Mouse (Mus musculus) adrenal gland (tissue): ENCODE data around the gene Zfp385b.

Experiments used
- intact Hi-C: fragments of 180-260 bp; cut with DNase I; formaldehyde crosslinking; loops from one replicate; pipeline ENCODE4 v1.15.1; 2025

The Zfp385b gene

DNA sequence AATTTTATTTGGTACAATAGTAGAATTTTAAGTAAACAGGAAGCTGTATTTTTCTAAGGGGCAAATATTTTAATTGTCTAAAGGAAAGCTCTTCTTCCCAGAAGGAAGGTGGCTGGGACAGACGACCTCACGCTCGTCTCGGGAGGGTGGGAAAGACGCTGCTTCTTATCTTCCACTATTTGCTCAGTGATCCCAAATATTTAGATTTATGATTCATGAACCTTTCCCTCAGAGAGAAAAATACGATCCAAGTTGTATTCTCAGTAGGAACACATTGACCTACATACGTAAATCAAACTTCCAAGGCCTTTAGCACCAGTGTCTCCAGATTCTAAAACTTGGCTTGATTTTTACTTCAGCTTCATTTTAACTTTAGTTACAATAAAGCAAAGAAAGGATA is 226.0 kb downstream of the Zfp385b start:
- intact Hi-C loops: no loop called here

DNA sequence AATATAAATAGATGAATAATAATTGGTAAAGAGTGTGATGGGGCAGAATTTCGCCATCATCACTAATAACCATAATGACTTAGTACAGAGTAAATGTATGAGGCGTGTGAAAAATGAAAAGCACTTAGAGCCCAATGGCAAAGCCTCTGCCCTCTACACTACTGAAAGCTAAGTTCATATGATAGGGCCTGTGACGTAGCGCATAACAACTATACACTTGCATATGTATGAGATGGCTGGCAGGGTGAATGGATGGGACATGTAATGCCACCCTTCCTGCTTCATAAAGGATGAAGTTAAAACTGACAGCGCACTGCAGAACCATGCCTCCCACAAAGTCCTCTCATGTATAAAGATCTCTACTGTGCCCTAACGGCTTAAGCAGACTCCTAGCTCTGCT is 226.9 kb downstream of the Zfp385b start:
- intact Hi-C loops: no loop called here

DNA sequence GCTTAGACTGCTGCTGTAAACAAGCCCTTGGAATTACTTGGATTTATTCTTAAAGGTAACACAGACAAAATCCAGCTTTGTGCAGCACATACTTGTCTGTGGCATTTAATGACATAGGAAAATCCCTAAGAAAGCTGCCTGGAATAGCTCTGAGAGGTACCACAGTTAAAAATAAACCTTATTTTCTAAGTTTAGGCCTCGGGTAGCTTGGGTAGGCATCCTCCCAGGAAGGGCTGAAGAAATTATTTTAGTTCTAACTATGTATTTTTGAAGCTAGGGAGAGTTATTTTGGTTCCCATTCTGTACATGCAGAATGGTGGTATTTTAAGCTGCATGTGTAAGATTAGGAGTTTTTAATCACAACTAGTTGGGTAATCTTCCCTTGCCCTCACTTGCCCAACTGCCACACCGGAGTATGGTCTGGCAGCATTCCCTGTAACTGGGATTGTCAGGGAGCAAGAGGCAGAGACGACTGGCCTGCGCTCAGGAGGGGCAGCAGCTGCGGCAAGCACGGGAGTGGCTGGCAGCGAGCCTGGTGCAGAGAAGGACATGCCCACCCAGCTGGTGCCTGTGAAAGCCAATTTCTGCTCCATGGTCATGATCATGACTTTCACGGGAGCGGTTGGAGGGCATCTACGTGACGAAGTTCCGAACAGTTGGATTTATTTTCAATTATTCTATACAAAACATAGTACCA is 230.1 kb downstream of the Zfp385b start:
- intact Hi-C loops: no loop called here

DNA sequence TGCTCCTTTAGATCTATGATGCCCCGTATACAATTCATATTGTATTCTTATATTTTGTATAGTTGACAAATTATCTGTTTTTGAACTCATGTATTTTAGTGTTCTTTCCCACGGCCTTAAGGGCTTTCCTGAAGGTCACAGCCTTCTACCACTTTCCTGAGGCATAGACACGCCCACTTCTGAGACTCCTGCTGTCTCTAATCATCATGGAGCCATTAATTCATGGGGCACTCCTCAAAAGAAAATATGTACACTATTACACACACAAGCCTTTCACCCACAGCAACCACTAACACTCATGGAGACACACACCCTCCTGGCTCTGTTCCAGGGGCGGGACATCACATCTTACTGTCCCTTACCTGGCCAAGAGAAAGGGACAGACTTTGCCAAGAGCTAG is 232.1 kb downstream of the Zfp385b start:
- intact Hi-C loops: no loop called here

DNA sequence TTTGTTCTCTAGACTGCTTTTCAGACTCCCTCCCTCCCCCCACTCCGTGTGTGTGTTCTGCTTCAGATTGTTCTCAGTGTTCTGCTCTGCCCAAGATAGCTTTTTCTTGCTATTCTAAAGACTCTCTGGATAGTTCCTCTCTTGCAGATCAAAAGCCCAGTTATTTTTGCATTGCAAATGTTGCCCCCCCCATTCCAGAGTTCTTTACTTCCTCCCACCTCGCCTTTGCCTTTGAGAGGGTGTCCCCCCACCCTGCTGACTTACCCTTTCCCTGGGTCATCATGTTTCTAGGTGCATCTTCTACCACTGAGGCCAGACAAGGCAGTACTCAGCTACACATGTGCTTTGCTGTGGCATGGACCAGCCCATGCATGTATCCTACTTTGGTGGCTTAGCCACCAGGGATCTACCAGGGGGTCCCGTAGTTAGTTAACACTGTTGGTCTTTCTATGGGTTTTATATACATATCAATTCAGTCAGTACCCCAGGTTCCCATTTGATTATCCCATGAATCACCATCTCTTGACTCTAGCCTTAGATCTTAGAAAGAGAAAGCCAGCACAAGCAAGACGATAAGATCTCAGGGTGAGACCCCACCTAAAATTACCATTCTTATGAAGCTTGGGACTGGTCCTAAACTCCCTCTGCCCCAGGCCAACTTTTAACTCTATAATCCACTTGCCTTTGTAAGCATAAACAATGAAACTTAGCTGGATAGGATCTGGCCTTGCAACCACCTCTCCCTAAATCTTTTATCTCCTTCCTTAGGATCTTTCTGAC is 232.7 kb downstream of the Zfp385b start:
- intact Hi-C loops: no loop called here

DNA sequence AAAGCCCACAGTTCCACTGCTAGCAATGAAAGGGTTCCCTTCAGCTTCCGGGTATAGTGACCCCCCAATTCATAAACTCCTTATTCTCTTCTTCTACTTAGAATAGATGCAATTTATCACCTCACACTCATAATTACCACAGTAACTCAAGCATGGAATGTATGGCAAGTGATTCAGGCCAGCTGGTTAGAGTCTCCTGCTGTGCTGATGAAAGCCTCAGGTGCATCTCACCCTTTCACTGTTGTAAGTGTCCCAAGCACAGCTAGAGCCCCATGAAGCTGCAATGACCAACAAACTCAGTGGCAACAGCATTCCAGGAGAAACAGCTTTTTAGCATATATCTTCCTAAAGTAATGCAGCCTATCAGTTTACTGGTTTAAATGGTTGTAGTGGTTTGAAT is 235.9 kb downstream of the Zfp385b start:
- intact Hi-C loops: no loop called here

DNA sequence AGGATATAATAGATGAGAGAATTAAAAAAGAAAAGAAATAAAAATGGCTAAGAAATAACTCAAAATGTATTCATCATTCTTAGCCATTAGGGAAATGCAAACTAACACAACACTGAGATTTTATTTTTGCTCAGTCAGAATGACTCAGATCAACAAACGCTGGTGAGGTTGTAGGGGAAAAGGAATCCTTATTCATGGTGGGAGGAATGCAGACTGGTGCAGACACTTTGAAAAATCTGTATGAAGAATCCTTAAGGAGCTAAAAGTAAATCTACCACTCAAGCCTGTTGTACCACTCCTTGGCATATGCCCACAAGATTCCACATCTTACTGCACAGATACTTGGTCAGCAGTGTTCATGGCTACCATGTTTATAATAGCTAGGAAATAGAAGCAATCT is 242.9 kb downstream of the Zfp385b start:
- intact Hi-C loops: no loop called here

DNA sequence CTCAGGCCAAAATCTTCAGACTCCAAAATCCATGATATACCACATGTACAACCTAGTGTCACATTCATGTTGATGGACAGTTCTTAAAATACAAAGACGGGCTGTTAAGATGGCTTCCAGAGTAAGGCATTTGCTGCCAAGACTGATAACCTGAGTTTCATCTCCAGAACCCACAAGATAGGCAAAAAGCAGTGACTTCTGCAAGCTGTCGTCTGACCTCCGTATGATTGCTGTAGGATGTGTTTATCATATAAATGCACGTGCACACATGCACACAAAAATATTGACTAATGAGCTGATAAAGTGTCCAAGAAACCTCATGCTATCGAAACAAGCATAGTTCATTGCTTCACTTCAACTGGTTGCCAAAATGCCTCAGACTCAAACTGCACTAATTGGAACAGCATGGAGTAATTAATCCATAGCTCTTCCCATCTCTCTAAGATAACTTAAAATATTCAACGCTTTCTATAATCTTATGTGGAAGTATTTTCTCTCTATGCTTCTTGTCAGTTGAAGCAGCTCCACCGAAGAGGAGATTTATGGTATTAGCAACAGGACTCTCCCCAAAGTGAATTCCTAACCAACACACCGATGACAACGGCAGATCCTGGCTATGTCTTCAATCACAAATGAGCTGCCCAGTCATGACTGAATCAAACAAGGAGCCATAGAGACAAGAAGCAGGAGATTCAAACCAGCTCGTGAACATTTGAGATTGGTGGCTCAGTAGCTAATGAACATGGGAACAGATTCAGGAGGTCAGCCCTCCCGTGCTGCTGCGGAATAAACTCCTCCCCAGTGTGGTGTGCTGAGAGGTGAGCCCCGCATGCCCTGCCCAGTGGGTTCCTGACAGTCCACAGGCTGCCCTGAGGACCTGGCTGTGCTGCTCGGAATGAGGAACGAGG is 251.7 kb downstream of the Zfp385b start:
- intact Hi-C loops: no loop called here

DNA sequence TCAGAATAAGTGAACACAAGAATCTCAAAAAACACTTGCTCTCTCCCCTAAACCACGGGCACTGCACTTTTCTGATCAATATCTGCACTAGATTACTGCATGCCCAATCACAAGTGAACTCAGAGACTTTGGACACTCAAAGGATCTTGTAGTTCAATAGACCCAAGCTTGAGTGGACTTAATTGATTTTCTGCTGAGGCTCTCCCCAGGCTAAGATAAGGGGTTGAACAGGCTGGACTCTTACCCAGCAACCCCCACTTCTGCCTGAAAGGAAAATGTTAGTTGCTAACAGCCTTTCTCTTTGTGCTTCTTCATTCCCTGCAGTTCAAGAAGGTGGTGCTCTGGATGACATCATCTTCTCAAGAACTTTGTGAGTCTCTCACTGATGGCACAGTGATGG is 255.7 kb downstream of the Zfp385b start:
- intact Hi-C loops: no loop called here

DNA sequence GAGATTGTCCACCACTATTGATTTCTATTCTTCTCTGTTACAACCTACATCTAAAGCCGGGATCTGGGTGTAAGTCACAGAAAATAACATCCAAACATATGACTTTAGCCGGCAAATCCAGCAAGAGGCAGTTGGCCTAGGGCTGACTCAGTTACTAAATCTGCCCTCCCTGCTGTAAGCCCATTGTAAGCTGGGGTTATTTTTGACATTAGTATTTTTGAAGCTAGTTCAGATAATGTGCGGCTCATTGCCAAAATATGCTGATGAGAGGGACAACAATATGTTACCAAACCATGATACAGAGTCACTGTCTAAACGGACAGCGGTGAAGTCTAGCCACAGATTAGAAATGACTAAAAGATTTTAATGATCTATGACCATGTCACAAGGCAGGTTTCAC is 257.5 kb downstream of the Zfp385b start:
- intact Hi-C loops: no loop called here

DNA sequence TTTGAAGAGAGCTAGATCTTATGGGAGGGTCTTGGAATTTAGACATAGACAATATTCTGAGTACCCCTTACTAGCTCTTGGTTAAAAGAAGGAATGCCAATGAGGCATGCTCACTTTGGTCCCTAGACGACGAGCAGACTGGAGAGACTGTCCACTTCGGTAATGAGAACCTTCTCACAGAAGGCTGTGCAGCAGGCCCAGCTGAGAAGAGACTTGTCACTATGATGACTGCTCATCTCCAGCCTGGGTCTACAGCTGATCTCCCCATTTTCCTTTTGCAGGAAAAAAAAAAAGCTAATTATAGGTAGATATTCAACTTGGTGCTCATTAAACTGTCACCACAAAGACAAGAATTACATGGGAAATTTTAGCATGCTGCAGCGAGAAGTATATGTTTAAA is 262.5 kb downstream of the Zfp385b start:
- intact Hi-C loops: no loop called here

DNA sequence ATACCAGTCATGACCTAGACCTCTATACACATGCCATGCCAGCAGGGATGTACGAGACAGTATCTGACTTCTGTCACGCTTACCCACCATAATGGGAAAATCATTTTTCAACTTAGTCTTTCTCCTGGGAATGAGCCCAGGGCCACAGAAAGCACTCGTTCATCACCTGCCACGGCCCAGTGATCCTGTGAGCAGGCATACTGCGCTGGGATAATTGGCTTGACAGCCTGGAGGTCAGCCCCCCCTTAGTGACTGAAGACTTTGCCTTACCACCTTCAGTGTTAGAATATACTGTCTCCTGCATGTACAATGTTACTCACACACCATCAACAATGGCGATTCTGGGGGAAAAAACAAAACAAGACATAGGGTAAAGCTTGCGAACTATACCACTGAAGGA is 263.5 kb downstream of the Zfp385b start:
- intact Hi-C loops: no loop called here

DNA sequence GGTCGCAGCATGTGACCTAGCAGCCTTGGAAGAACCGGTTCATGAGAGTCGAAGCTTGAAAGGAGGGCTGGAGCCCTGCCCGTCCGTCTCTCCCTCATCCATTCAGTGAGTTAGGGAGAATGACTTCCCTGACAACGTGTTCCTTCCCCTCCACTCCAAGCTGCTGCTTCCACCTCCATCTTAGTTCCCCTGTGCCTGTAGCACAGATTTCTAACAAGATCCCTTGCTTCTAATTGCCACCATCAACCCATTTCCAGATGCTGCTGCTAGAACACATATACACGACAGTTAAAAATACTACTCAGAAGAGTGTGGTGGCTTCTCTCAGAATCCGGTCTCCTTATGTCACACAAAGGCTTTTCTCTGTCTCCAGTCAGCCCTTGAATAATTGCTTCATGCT is 266.8 kb downstream of the Zfp385b start:
- intact Hi-C loops: no loop called here

DNA sequence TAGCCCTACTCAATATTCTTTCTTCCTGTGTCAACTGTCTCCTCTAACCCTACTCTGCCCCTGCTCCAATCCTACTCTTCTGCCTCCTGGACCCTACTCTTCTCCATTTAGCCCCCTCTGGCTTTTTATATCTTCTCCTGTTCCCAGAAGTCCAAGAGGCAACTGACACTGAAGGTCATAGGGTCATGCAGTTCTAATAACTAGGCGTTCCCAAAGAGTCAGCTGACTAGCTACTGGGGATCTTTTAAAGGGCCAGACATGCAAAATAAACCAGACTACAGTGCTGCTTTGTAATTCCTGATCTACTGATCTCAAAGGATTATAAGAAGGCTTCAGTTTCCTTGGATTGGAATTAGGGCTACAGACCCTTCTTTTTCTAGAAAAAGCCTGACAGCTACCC is 276.1 kb downstream of the Zfp385b start:
- intact Hi-C loops: no loop called here

DNA sequence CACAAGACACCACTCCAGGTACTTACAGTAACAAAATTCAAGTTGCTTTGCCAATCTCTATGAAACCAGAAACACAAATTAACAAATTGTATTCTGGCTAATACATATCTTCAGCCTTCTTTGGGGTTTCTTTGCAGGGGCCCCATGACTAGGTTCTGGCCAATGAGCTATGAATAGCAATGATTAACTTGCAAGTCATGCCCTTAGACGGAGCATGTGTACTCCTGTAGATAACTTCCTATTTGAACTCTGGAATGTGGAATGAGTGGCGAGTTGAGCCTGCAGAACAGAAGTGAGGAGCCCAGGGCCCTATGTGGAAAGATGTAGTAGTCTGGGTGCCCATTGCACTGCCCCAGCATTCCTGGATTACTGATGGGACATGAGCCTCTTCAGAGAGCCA is 276.8 kb downstream of the Zfp385b start:
- intact Hi-C loops: no loop called here

DNA sequence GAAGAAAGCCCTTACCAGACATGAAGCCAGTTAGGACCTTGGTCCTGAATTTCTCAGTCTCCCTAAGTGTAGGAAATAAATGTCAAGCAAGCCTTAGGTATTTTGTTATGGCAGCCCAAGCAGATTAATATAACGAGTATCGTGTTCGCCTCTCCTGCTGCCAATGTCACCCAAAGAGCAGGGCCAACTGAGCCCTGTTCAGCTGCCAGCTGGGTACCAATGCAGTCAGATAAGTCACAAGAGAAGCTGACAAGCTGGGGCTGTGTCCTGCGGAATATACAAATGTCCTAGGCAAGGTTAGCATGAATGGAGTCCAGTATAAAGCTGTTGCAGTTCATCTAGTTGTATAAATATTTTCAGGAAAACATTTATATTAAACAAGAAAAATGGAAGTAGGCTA is 277.8 kb downstream of the Zfp385b start:
- intact Hi-C loops: no loop called here

DNA sequence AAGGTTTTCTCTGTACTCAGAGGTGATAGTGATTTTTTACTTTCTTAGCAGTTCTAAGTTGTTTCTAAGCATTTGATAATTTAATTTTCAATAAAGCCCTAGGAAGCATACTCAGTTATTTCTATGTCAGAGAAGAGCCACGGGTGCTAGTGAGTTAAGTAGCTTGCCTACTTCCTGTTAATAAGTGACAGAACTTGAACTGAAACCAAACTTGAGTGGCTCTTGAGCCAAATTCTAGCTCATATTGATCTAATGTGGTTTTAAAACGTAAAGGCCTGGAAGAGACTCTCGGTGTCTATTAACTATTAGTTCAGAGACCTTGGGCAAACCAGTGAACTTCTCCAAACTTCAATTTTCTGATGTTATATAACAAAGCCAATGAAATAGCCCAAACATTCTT is 278.6 kb downstream of the Zfp385b start:
- intact Hi-C loops: no loop called here

DNA sequence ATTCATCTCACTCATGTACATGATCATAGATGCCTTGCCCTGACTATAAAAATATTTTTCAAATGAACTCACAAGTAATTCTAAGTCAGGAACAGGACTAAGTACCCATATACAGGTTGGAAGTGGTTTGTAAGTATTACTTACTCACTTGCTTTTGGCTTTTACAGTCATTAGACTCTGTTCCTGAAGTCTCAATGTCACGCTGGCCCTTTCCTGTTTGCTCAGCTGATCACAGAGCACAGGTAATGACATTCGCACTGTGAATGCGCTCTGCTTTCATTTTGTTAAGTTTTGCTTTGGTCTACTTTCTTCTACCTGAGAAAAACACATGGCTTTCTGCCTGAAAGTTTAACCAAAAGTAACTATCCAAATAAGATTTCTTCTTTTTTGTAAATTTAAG is 282.9 kb downstream of the Zfp385b start:
- intact Hi-C loops: no loop called here

DNA sequence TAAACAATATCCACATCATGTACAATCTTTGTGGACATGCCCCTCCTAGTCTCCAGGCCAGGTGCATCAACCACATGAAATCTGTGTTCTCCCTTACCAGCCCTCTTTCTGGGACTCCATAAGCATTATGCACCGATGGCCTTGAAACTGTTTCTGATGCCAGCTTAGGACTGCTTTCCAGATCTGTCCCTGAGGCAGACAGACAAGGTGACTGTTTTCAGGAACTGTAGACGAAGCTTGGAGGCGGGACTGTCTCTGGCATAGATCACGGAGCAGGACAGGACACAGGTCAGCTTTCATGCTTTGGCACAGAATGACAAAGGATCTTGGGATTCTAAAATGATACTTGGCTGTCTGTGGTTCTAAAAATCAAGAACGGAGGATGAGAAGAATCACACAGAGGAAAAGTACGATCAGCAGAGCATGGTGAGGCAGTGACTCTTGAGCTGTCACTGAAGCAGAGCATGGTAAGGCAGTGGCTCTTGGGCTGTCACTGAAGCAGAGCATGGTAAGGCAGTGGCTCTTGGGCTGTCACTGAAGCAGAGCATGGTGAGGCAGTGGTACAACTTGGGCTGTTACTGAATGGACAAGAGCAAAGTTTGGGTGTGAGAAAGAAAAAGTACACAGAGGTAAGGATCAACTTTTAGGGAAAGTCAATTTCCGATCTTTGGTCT is 291.2 kb downstream of the Zfp385b start:
- intact Hi-C loops: no loop called here

DNA sequence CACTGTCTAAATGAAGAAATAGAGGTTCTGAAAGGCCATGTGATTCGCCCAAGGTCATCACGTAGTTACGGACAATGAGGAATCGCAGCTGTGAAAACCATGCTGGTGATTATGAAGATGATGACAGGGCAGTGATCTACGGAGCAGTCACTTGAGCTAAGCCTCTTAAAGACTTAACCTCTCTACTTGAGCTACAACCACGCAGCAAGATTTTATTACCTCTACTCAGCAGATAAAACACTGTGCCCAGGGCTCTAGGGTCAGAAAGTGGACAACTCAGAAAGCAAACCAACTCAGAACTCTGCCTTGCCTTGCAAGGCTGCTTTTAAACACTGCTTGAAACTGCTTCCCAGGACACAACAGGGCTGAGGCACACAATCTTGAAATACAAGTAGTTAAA is 291.8 kb downstream of the Zfp385b start:
- intact Hi-C loops: no loop called here

DNA sequence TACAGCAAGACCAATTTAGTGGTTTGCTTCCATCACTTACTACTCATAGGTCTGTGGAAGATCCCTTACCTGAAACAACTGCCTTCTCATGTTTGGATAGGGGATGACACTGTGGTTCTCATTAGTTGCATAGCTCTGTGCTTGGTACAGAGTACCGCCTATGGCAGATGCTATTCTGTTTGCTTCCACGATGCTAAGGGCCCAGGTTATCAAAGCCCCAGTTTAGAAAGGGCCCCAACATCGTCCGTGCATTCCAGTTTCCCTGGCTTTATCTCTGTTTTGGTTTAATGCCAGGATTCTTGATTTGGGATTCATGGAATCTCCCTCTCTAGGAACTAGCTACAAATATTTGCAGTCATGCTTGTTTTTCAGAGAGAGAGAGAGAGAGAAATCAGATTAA is 292.6 kb downstream of the Zfp385b start:
- intact Hi-C loops: no loop called here

DNA sequence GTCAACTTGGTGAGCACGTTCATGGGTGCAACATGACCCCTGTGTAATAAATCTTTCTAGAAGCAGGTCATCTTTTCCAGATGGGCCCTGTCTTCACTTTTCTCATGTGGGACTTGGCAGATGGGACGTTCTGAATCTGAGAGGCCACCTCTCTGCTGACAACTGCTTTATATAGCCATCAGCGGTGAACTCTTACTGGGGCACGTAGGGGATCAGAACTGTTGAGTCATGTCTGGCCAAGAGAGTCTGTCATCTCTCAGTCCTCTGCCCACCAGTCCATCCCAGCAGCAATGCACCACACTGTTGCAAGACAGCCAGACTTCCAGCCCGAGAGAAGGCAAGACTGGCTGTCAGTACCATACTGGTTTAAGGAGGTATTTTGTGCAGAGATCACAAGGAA is 293.1 kb downstream of the Zfp385b start:
- intact Hi-C loops: no loop called here
